Mouse (Mus musculus) gastrocnemius, postnatal 25 days (tissue): Measurements from ENCODE around the gene Pard3b. TPM values are rescaled to one million over a fixed set of nuclear protein-coding genes. Genes with fewer than 3 reads are reported as not detected.

Experiments
- DNase-seq: peaks from one replicate; pipeline ENCODE4 v3.0.0; 2022
- long read RNA-seq, 2 experiments: library from polyadenylated mRNA; stranded (forward); transcript quantifications; one replicate each; pipeline ENCODE4 v2.0.0; 2021
- total RNA-seq, 2 experiments: library from RNA; stranded (reverse); gene quantifications; 1 replicate in 1 of 2; 2 replicates in 1 of 2; pipeline ENCODE4 v1.2.3; 2021

The Pard3b gene
- total RNA-seq = 1 to 10 TPM; 5.6 to 7.0 TPM
- long read RNA-seq, experiment 1, partial matches to known transcripts = 0 of 2 reads
- long read RNA-seq, experiment 1, other reads (novel, unspliced or antisense) = 2 of 2 reads
- long read RNA-seq, experiment 2 = 0 reads

DNA sequence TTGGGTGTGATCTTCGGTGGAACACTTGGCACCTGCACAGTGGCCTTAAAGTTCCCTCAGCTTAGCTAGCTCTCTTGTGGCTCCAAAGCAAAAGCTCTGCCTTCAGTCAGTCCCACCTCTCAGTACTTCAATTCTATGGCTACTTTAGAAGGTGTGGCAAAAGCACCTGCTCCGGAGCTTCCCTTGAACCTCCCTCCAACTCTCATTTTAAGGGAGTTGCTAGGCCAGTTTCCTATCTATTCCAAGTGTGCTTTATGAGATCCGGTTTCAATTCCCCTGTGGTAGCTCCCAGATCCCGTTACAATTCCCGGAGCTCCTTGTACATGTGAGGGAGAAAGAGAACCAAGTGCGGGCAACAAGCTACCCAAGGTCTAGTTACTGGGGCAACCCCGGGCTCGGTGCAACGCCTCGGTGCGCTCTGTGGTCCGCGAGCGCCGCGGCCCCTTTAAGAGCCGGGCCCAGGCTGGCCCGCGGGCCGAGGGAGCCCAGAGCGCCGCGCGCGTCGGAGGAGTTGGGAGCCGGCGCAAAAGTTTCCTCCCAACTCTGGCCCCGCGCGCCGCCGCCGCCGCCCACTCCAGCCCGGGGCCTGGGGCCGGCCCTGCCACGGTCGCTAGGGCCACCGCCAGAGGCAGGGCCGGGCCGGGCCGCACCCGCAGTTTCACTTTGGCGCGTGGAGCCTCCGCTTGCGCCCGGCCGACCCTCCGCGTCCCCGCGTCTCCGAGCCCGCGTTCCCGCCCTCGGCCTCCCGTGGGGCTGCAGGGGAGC, at the start of gene Pard3b:
Gene Pard3b, plus strand, starts transcription at position 478 of the 765 bp plus-strand sequence.
- peak; percentile 71 for DNase-seq

DNA sequence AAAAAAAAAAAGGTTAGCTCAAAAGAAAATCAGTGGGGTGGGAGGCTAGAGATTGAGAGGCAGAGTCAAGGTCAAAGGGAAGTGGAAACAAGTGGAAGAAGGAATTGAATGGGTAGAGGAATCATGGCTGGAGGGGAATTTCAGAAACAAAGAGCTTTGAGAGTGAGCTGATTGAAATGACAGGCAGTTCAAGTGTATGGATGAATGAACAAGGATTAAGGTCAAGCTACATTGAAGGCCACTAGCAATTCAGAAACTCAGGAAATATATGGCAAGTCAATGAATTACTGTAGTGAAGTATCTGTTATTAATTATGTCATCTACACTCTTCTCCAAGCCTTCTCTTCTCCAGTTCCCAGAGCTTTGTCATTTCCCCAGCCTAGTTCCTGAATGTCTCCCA, 22.4 kb upstream of the Pard3b start:
- no peak for DNase-seq

DNA sequence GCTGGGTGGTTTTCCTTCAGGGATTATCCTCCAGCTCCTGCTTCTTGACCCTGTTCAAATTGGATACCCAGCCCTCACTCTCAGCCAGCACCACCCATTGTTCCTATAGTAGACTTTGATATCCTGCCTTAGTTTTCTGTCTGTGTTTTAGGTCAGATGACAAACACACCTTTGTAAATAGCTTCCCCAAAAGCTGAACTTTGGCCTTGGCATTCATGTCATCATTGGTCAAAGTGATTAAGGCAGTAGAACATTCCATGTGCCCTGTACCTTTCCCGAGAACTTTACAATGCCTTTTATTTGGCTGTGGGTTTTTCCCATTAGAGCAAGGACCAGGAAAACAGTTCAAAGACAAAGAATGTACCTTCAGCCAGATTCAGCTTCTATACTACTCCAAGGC, 18.0 kb upstream of the Pard3b start:
- DNase-seq = no peak

DNA sequence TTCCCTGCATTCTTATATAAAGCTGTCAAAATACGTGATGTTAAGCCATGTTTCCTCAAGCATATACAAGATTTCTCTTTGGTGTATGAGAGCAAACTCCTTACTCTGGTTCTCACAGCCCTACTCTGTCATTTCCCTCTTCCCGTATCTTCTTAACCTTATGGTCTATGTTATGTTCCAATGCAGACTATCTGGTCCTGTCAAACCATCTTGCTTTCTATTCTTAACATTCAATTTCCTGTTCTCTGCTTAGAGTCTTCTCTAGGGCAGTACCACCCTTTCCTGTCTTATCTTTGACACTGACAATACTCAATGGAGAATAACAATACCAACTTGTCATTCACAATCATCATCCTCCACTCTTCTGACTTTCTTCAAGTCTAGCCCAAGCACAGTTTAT, 8.8 kb upstream of the Pard3b start:
- no peak for DNase-seq

DNA sequence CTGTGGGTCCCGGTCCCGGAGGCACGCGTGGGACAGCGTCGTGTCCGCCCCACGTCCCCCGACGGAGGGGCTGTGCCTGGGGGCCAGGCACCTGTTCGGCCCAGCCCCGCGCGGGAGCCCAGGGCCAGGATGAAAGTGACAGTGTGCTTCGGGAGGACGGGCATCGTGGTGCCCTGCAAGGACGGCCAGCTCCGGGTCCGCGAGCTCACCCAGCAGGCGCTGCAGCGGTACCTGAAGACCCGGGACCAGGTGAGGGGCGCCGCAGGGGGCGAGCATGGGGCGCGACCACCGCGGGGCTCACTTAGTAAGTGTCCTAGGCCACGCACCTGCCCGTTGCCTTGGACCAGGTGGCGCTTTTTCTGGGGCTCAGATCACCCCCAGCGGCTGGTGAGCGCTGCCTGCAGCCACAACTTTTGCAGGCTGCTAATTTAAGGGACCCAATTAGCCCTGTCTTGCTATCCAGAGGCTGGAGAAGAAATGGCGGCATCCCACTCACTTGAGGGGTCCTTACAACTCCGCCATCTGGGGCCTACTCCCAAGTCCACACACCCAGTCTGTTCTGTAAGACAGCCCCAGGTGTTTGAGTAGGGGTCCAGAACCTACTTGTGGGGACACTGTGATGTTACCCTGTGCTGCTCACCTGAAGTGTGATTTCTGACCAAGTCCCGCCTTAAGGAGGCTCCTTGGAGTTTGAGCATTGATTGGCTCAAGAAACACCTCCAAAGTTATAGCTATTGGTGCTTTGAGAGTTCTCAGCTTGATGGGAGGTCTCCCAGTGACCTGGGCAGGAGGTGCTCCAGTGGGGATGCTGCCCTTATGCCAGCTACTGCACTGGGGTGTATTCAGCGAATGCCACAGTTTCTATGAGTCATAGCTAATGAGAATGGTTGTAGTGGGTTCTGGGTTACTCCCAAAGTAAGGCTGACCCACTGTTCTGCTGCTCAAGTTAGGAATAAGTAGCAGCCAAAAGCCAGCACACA, 780 bp downstream of the Pard3b start:
- no peak for DNase-seq

DNA sequence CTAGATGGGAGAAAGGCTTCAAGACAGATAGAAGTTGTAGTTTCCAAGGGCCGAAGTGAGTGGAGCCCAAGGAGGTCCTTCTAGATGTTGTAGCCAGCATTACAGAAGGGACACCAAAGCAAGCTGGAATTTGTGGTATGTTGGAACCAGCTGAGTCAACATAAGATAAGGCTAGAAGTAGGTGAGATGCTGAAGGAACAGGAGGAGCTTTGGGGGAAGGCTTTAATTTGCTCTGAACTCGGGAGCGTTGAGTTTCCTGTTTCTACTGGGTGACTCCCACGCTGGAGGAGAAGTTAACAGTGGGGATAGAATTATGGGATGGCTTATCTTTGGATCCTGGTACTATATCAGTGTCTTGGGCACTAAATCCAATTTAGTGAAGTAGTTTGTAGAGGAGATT, 3.3 kb downstream of the Pard3b start:
- DNase-seq = no peak

DNA sequence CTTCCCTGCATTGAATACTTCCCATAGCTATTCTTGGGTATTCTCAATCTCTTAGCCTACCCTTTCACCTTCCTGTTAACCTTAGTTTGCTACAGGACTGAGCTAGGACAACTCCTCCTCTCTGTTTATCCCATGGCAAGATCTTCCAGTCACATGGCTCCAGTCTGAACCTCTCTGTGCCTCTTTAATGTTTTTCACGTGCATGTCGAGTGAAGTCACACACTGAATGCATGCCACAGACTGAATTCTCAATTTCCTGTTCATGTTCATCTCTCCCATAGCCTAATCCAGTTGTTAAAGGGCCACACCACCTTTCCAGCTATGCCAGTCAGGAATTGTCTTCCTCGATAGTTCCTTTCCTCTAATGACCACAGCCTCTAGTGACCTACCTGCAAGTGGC, 6.4 kb downstream of the Pard3b start:
- no peak for DNase-seq

DNA sequence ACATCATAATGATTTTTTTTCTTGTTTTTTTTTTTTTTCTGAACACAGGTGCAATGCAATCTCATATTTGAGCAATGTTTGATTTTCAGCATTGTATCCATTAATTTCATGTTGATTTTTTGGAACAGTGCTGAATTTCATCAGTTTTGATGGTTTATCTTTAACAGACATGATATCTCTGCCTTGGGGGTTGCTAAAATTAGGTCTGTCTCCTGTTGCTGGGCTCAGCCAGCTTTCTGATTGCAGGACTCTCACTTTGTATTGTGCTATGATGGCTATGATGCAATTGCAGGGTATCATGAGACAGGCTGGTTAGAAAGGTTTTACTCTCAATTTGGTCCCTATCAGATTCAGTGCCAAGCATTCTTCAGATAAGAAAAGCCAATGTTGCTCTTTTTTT, 11.3 kb downstream of the Pard3b start:
- DNase-seq = no peak

DNA sequence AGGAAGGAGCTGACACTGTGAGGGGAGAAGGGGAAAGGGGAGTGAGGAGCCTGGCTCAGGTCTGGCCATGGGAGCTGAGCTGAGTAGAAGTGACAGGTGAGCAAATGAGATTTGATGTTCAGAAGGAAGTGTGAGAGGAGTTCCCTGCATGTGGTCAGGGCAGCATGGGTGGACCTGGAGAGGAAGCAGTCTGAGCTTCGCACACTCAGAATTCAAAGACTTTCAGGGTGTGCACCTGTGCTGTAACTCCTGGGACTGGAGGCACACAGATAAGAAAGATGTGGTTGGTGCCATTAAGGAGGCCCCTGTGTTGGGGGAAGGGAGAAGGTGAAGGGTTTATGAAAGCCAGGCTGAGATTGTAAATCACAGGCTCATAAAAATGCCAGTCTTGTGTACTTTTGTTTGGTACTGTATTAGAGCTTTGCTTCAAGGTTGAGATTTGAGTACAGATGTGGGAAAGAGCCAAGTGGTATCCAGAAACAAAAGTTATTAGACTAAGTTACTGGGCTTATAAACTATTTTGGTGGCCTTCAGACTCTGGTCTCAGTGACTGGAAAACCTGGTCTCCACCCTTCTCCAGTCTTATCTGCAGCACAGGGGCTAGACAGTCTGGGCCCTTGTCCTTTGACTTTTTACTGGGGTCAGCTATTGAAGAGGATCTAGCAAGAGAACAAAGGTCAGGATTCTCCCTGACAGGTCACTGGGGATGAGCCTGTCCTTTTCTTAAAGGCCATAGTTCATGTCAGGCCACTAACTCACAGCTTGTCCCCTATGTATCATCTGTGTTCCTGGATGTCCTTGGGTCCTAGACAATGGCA, 13.0 kb downstream of the Pard3b start:
- no peak for DNase-seq

DNA sequence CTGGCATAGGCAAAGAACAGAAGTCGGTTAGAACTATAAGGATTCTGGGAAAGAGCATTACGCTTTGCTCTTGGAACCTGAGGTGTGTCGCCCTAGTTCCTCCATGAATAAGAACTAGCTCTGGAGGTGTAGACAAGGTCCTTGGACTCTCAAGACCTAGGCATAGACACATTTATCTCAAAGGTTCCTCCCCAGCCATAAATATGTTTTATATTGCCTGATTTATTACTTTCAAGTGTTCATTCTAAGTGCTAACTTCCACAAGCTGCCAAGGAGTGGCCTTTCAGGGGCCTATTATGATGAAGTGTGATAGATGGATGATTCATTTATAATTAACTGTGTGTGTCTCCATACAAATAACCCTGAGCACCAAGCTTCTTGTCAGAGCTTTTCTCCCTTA, 19.1 kb downstream of the Pard3b start:
- DNase-seq = no peak

DNA sequence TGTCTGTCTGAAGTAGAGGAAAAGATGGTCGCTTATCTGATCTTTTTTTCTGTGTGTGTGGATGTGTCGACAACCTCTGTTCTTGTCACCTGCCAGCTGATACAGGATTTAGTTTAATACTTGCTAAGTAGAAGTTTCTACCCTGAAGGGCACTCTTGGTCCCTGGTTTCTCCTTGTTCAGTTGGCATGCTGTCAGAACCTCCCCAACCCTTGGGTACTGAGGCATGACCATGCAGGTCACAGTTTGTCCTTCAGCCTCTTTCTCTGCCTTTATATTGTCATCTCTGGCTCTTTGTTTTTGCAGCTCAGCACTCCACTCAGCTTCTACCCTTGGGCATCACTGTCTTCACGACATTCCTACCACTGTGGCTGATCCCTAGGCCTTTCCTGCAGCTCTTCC, 21.3 kb downstream of the Pard3b start:
- no peak for DNase-seq

DNA sequence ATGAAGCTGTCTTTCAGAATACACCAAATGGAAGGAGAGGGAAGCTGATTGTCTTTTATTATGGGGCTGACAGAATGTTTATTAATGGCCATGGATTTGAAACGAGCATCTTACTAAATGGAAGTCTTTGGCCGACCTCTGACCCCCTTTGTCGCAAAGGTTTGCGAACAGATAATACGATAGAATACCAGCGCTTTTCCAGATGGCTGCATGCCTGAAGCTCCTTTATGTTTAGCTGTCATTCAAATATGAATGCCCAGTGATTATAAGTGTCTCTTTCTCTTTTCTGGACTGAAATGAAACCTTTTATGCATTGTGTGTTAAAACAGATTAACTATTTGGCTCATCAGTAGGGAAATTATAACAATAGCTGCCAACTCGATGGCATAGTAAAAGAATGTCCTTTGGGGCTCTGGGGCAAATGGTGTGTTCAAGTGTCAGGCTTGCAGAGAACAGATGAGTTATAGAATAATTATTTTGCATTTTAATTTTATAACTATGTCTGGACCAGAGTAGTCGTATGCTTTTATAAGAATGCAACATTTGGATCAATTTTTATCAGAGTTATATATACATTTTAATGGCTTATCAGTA, 46.7 kb downstream of the Pard3b start:
- DNase-seq = no peak

DNA sequence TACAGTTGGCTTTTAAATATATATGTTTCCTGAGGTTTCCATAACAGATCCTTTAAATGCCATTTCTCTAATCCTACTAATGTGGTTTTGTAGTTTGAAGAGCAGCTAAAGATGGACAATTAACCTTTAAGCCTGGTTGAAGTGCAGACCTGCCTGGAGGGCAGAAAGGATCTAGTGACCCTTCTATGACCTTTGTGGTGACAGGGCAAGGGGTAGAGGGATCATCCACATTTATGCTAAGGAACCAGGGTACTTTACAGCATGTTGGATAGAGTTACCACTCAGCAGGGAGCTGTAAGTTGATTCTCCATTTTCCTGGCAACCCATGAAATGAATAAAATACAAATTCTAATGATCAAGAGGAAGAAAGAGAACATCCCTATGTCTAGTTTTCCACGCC, 47.3 kb downstream of the Pard3b start:
- DNase-seq = no peak

DNA sequence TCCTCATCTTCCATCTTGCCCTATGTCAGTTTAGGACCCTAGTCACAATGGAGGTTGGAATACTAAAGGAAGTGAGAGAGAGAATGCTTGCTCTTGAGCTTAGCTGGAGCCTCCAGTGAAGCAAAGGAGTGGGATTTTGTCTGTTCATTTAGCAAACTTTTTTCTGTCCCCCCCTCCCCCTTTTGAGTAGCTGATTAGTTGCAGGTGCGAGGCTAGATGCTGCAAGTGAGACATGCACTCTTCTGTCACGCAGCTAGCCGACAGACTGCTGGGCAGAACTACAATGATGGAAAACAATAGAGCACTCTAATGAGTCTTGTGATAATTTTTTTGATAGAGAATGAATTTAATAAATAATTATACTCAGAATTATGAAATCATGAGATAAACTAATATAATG, 49.7 kb downstream of the Pard3b start:
- no peak for DNase-seq

DNA sequence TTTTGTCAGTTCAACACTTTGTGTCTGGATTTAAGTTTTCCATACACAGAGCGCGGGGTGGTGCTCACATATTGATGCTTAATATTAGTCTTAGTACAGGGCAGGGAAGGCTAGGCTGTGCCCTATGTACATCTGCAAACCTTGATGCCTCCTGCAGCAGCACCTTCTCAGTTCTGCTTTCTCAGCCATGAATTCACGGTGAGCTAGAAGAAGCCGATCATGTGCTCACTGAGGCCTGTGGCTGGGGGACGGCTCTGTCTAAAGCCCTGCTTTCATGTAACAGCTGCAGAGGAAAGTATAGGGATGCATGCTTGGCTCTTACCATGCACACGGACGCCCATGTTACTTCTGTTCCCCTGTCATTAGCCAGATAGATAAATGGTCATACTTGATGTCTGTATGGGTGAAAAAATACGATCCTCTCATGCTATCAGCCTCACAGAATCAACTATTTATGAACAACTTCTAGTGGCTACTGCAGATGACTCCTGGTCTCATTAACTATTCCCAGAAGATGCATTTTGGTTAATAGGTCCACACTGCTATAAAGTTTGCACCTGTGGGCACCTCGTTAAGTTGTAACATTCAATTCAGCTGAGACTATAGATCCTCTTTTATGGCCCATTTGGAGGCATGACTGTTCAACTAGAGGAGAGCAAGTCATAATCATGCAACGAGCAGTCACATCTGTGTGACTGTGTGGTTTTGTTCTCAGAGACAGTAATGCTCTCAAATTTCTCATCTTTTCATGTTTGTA, 60.0 kb downstream of the Pard3b start:
- DNase-seq = no peak

DNA sequence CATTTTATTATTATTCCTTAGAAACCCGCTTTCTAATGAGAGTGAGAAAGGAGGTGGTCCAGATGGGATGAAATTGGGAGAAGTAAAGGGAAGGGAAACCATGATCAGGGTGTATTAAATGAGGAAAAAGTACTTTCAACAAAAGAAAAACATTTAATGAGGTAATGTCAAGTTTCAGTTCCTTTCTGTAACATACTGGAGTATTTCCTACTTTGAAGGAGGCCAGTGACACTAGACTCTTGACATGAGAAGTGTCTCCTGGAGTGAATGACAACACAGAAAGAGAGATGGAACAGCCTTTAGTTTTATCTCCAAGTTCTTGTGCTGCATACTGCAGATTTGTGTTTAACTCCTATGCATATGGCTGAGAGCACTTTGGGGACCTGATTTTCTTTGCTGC, 71.2 kb downstream of the Pard3b start:
- no peak for DNase-seq

DNA sequence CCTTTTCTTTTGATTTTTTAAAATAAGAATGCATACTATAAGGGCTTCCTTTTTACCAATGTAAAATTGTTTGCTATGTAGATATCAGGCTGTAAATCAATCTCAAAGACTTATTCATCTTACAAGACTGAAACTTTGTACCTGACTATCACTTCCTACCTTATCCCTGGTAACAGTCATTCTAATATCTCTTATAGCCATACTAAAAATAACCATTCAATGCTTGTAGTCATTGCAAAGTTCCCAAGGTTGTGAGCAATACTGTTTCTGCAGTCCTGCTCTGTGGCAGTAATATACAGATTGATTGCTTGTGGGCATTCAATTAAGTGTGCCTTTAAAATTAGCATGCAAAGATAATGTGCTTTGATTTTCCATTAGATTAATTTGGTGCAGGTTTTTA, 72.9 kb downstream of the Pard3b start:
- no peak for DNase-seq

DNA sequence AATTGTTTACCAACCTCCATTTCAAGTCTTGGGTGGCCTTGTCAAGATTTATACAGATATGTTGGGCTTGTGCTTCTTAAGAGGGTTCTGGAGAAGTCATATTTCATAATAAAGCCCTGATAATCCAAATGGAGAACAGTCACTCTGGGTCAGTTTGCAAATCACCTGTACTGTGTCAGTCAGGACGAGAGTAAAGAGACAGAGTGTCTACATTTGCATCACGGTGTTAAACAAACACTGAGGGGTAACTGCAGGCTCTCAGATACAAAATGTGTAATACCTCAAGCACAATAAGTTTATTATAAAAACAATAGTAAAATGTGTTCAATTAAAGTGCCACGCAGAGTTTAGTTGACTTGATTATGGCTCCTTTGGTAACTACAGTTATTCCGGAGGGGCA, 91.0 kb downstream of the Pard3b start:
- DNase-seq = no peak

DNA sequence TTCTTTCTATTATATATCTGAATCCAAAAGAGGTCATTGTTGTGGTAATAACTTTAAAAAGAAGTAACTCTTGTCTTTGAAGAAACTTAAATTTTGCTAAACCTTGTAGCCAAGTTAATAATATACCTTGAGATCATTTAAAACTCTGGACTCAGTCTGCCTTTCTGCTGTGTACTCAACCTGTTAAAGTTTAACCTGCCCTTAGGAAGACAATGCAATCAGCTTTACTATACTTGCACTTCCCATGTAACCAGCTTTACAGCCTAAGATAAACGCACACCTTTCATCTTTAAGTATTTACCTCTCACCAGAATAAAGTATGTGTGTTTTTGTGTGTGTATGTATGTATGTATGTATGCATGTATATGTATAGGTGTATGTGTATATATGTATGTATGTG, 97.9 kb downstream of the Pard3b start:
- DNase-seq = no peak

DNA sequence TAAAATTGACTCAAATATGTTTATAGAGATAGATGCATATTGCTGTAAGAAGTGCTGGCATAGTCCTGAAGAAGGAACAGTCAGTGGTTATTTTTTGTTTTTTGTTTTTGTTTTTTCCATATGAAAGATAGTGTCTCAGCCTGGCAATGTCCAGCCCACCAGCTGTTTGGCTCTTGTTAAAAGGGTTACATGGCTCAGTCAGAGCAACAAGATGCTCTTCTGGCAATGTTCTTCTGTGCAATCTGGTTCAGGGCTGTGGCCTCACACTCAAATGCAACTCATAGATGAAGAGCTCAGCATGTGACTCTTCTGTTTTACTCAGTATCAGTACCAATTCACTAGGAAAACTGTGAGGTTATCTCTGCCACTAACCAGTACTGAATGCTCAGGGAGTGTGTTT, 104.2 kb downstream of the Pard3b start:
- DNase-seq = no peak

DNA sequence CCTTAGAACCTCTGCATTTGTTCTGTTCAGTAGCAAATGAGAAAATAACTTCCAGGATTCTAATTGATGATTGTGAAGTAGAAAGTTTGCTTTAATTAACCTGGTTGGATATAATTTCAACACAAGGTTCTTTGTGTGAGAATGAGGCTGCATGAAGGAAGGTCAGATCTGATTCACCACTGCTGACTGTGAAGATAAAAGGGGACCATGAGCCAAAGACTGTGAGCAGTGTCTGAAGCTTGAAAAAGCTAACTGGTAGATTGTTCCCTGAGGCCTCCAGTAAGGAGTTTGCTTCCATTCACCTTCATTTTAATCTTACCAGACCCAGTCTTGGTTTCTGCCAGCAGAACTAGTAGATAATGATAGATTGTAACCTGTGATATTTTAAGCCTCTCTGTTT, 108.9 kb downstream of the Pard3b start:
- no peak for DNase-seq
